Mouse (Mus musculus): ENCODE measurements around the gene Fbxw24.
"Not testable (repeated sequence)": the region's sequence is repeated elsewhere in the genome, so short reads cannot be mapped to it uniquely, and the experiment has no call there.

Fbxw24 gene

DNA sequence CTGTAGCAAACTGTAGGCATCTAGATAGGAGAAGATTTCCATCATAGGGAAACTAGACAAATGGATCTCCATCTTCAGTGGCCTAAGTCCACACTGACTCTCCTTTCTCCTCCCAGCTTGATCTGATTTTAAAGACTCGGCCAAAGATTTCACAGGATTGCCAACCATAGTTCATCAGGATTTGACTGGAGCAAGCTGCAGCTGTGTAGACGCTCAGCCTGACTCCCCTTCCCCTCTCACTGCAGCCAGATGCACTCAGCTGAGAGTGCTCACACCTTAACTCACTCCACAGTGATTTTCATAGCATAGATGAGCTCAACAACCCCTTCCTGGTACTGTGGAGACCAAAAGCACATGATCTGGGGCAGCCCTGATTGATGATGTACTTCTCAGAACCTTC, at the start of gene Fbxw24:
TSS of gene Fbxw24 (minus strand) at position 101 of the 400 bp plus-strand sequence.
- DNase-seq (ENCODE audit: low spot score in 2 of 2): not testable (repeated sequence)

DNA sequence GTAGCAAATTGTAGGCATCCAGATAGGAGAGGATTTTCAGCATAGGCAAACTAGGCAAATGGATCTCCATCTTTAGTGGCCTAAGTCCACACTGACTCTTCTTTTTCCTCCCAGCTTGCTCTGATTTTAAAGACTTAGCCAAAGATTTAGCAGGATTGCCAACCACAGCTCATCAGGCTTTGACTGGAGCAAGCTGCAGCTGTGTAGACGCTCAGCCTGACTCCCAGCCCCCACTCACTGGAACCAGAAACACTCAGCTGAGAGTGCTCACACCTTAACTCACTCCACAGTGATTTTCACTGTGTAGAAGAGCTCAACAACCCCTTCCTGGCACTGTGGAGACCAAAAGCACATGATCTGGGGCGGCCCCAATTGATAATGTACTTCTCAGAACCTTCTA, 38.7 kb upstream of the Fbxw24 start, which contains the start of gene Fbxw25:
TSS of gene Fbxw25 (minus strand) at position 101 of the 400 bp plus-strand sequence.
- DNase-seq (ENCODE audit: low spot score in 2 of 2): not testable (repeated sequence)

DNA sequence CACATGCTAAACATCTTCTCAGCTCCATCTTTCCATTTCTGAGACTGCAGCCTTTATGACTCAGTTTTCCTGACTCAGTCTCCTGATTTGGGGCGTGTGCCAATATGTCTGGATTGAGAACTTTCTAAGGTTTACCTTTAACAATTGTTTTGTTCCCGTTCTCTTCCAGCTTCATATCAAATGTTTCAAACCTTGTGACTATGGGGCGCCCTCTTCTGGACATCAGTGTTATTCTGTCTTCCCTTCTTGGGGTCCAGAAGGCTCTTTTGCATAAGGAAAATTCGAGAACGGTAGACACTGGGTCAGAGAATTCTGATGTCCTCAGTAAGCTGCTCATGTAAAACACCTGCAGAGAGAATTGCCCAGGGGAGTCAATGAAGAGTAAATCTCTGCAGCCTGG, 19.0 kb downstream of the Fbxw24 start:
- peak; percentile 6 to 25 for DNase-seq (ENCODE audit: low spot score in 2 of 2)

DNA sequence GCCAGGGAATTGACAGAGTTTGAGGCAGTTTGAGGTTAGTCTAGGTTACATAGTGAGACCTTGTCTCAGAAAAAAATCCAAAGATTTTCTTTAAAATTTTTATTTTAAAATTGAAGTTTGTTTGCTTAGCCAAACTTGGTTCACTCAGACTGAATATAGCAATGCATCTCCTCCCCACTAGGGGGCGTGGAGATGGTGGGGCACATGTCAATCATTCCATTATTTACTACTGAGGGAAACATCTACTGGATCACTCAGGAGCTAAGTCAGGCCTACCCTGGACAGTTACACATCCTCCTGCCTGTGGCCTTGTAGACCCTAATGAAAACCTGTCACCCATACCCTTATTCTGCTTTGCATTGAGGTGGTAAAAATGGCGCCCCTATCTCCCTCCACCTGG, 23.7 kb downstream of the Fbxw24 start:
- not testable (repeated sequence) for DNase-seq (ENCODE audit: low spot score in 2 of 2)

DNA sequence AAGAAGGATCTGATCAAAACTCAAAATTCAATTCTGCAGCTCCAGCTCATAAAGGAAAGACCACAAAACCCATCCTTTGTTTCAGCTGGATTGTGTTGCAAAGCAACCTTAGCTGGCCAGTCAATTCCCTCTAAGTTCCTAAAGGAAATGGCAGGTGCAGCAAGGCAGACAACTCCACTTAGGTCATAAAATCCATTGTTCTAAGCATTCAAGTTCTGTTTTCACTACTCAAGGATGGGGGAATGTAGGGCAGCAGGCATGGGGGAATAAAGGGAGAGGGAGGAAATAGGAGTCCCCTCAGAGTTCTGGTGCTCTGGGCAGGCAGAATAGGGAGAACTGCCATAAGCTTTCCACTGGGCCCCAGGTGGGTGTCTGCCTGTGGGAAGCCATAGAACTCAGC, 28.6 kb downstream of the Fbxw24 start:
- DNase-seq (ENCODE audit: low spot score in 2 of 2): no peak

DNA sequence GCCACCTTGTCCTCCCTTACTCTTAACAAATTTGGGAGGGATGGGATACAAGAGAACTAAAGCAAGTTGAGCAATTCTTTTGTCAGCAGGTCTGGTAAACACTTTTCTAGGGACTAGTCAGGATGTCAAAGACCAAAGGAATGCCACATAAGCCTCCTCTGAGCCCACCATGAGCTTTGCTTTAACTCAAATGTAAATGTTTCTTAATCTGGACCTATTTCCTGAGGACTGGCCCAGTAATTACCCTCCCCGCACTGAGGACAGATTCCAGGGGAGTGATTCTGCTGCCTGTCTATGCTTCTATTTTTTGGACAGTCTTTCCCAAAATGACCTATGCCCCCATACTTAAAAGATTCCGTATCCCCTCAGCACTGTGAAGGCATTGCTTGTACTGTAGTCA, 31.0 kb downstream of the Fbxw24 start:
- no peak for DNase-seq (ENCODE audit: low spot score in 2 of 2)

DNA sequence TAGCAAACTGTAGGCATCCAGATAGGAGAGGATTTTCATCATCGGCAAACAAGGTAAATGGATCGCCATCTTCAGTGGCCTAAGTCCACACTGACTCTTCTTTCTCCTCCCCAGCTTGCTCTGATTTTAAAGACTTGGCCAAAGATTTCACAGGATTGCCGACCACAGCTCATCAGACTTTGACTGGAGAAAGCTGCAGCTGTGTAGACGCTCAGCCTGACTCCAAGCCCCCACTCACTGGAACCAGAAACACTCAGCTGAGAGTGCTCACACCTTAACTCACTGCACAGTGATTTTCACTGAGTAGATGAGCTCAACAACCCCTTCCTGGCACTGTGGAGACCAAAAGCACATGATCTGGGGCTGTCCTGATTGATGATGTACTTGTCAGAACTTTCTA, 57.7 kb downstream of the Fbxw24 start, which contains the start of gene Fbxw15:
TSS of gene Fbxw15 (minus strand) at position 101 of the 400 bp plus-strand sequence.
- not testable (repeated sequence) for DNase-seq (ENCODE audit: low spot score in 2 of 2)

DNA sequence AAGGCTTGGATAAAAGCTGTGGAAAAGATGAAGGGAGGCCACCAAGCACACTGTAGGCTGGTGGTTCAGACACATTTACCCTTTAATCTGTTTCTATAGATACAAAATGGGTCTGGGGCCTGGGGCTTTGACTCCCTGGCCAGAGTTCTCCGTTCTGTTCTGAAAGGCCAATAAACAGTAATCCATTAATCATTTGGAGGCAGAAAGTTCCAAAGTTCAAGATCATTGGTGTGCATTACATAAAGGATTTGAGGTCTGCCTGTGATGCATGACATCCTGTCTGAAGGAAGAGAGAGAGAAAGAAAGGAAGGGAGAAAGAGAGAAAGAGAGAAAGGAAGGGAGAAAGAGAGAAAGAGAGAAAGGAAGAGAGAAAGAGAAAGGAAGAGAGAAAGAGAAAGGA, 60.3 kb downstream of the Fbxw24 start:
- no peak for DNase-seq (ENCODE audit: low spot score in 2 of 2)

DNA sequence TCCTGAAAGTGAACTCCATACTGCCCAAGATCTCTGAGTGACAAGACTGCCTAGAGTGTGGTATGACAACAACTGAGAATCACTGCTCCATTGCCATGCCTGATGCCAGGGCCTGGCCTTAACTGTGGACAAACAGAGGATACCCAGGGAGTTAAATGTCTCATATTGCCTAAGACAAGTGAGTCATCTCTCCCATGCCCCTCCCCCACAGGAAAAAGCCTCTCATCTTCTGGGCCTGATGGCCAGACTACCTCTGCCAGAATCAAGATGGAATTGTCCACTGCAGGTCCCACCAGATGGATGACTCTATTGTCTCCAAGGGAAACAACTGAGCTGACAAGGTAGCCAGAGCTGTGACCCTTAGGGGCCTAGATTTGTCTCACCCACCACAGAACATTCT, 63.8 kb downstream of the Fbxw24 start:
- DNase-seq (ENCODE audit: low spot score in 2 of 2): not testable (repeated sequence)

DNA sequence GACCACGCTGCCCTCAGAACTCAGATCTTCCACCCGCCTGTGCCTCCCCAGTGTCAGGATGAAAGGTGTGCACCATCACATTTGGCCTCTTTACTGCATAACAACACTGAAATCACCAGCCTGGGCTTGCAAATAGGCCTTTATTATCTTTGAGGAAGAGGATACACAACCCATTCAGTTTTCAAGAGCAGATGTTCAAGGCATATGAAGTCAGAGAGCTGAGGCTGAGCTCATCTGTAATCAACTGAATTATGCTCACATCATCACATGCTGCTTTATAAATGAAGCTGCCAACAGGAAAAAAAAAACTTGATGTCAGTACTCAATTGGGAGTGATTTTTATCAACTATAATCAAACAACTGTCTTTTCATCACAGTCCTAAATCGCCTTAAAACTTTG, 73.4 kb downstream of the Fbxw24 start:
- peak in 1 of 2 experiments; percentile 0 for DNase-seq (ENCODE audit: low spot score in 2 of 2)

Data from frontal cortex, postnatal 36 days (tissue).